Mouse (Mus musculus) cerebellum, postnatal 36 days (tissue): ENCODE results near the gene Psd.

Source experiments
- DNase-seq, 2 experiments: peaks; one replicate each; pipeline ENCODE4 v3.0.0; 2021 to 2022; ENCODE audit warnings: mixed read lengths in 2 of 2

The Psd gene

GRCm38 (mm10) chr19:46338331-46338936 lies 11.5 kb upstream of the Psd start, which contains the start of gene Cuedc2:
Gene Cuedc2 (minus strand): TSS chr19:46338702.
- peak; percentile 98 to 100 for DNase-seq

- DNase-seq: no peak
Measured at GRCm38 (mm10) chr19:46337719-46338330, 10.9 kb upstream of the Psd start.

- peak; percentile 73 to 74 for DNase-seq
Measured at GRCm38 (mm10) chr19:46333906-46334305, 7.0 kb upstream of the Psd start.

DNA sequence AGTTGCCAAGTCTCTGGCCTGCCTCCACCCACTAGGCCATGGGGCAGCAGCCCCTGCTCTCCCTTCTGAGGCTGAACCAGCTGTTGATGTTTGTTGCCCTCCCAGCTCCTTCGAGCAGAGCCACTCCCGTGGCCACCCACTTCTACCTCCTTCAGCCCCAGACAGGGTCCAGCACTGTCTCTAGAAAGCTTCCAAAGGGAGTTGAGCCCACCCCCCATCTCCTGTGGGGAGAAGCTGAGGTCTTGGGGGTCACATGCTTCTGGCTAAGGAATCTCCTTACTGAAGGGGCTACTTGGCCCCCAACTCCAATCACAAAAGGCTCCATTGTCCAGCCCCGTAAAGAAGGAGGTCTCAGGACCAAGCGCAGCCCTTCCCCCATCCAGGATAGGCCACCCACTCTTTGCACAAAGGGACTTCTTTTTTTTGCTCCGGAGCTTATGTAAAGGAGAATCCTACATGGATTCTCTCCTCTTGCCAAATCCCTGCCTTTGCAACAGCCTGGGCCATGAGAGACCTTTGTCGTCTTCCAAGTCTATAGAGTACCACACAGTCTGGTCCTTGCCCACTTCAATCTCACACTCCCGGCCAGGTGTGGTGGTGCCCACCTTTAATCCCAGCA lies 5.9 kb upstream of the Psd start:
- DNase-seq: no peak

- DNase-seq: no peak
Measured at GRCm38 (mm10) chr19:46331936-46332335, 5.0 kb upstream of the Psd start.

DNA sequence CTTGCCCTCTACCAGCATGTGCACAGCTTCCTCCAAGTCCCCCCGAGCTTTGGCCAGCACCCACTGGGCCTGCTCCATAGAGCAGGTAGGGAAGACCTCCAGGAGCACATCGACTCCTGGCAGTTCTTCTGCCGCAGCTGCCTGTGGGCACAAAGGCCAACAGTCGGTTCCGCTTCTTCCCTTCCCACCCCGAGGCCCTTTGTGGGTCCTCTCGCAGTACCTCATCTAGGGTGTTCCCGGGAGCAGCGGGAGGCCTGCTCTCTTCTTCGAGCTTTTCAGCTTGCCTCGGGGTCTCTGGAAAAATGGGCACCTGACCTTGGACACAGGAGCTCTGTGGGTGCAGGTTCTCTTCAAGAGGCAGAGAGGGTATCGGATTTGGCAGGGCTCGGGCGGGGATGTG lies 4.4 kb upstream of the Psd start:
- no peak for DNase-seq

- DNase-seq: no peak
Measured at GRCm38 (mm10) chr19:46330696-46331095, 3.7 kb upstream of the Psd start.

GRCm38 (mm10) chr19:46329951-46330350 lies 3.0 kb upstream of the Psd start:
- peak; percentile 86 to 88 for DNase-seq

DNA sequence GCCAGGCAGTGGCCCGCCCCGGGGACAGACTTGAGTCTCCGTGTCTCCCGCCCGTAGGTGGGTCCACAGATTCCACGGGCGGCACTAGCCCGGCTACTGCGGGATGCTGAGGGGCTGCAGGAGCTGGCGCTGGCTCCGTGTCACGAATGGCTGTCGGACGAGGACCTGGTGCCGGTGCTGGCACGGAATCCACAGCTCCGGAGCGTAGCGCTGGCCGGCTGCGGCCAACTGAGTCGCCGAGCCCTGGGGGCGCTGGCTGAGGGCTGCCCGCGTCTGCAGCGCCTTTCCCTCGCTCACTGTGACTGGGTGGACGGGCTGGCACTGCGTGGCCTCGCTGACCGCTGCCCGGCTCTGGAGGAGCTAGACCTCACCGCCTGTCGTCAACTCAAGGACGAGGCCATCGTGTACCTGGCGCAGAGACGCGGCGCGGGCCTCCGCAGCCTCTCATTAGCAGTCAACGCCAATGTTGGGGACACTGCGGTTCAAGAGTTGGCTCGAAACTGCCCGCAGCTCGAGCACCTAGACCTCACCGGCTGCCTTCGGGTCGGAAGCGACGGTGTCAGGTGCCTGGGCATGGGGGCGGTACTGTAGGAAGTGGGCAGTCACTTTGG lies 2.2 kb upstream of the Psd start:
- peak in 1 of 2 experiments; percentile 53 for DNase-seq

DNA sequence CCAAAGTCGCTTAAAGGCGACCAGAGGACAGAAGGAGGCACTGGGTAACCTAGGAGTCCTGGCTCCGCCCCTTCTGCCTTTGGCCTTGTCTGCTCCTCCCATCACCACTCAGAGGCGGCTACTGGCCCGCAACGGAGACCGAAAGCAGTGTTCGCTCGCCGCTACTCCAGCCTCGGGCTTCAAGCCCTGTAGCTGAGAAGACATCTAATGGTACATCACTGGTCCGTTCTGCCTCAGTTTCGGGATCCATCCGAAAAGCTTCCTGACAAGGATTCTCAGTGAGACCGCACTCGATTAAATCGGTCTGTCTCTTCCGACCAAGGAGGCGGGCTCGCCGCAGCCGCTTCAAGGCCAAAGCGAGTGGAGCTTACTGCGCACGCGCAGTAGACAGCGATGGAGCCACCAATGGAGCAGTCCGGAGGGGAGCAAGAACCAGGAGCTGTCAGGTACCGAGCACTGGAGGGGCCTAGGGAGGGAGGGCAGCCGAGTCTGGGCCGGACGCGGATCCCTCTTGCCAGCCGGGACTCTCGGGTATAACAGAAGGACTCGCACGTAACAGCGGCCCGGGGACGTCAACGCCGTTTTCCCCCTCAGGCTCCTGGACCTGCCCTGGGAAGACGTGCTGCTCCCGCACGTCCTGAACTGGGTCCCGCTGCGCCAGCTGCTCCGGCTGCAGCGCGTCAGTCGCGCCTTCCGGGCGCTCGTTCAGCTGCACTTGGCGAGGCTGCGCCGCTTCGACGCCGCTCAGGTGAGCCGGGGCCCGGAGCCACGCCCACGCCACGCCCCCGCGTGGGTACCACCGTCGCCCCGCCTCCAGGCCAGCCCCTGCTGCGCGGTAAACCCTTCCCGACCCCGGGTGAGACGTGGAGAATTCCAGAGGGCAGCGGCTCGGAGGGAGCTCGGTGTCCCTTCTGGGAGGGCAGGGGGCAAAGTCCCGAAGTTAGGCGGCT lies 1.4 kb upstream of the Psd start, which contains the start of gene Fbxl15:
Fbxl15 (plus strand) TSS at position 104 of the 950 bp plus-strand sequence.
- peak; percentile 93 to 95 for DNase-seq

- DNase-seq: peak in 1 of 2 experiments; percentile 43
Measured at GRCm38 (mm10) chr19:46327531-46328064, 642 bp upstream of the Psd start.

DNA sequence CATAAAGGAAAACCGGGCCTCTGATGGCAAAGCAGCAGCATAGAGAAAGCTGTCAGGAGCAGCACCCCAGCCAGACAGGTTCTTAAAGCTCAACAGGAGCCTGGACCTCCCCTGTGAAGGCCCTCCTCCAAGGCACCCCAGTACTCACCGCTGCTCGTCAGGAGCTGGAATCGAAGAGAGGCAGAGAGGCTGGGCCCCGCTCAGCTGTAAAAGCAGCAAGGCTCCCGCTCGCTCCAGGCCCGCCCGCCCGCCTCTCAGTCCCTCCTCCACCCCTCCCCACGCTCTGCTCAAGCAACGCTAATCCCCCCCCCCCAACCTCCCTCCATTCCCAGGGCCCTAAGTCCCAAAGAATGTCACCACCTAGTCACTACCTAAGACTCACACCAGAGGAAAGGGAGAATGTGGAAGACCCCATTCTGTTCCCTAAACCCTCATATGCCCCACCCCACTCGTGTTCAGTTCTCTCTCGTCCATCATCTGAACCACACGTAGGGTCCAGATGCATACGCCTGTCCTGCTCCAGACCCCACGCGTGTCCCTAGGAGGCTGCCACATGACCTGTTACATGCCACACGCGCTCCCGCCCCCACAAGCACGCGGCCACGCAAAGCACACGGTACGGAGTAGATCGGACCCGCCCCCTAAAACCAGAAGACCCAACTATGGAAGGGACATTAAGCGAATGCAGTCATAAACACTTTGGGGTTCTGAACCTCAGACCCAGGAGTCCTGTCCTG lies 769 bp downstream of the Psd start:
- peak; percentile 56 to 65 for DNase-seq

- no peak for DNase-seq
Measured at GRCm38 (mm10) chr19:46324918-46325317, 2.0 kb downstream of the Psd start.

DNA sequence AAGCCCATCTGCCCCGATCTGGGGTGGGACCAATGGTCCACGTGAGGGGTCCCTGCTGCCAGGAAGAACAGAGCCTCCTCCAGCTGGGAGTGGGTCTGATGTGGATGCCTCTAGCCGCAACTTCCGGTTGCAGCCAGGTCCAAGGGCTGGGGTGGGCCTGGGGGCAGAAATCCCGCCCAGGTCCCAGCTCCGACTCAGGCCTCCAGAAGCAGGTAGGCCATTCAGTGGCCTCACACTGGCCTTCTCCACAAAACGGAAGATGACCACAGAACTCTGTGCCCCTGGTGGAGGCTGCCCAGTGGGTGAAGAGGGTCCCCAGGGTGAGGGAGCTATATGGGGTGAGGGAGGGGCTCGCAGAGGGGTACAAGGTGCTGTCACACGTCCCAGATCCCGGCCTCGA lies 2.6 kb downstream of the Psd start:
- no peak for DNase-seq

- no peak for DNase-seq
Measured at GRCm38 (mm10) chr19:46323716-46324115, 3.2 kb downstream of the Psd start.

DNA sequence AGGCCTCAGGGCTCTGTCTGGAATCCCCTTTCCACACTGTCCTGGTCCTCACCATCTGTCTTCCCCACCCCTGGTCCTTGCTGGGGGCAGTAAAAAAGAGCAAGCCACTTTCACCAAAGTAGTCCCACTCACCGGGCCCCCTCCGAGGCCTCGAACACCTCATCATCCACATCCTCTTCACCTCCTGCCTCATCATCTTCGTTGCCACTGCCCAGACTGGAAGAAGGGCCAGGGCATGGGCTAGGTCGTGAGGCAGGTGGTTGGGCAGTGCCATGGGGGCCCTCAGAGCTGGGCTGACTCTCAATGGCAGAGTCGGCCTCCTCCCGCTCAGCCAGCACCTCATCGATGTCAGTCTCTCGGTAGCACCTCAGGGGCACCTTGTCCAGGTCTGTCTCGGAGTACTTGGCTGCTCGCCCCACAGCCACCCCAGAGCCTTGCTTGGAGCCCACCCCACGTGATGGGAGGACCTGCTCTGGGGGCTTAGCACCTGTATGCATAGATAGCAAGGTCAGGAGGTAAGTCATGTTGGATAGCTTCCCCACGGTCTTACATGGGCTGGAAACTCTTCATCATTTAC lies 3.9 kb downstream of the Psd start:
- DNase-seq: peak in 1 of 2 experiments; percentile 16

DNA sequence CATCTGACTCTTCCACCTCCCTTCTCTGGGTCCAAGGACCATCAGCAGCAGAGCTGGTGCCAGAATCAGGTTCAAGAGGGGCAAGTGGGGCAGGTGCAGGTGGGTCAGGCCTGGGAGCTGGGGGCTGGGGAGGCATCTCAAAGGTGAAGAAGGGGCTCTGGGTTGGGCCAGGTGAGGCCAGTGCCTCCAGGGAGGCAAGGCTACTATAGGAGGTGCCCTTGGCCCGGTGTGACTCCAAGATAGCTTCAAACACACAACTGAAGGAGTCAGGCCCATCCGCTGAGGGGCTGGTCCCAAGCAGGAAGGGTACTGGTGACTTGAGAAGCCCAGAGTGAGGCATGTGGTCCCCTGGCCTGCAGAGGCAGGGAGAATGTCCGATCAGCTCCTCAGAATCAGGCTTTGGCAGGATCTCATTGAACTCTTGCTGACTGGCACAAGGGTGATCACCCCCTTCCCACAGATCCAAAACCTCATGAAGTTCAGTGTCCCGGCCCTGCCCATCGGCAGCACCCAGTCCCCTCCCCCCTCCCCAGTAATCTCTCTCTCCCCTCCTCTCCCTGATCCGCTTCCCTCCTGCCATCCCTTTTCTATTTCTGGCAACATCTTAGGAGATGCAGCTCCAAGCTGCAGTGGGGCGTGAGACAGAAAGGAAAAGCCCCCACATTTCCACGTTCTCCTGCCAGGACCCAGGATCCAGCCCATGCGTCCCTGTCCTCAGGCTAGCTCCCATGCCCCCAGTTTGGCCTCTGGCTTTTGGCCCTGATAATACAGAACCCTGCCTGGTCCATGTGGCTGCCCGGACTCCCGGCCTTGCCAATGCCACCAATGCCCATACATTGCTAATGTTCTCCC lies 4.6 kb downstream of the Psd start:
- DNase-seq: peak in 1 of 2 experiments; percentile 23

DNA sequence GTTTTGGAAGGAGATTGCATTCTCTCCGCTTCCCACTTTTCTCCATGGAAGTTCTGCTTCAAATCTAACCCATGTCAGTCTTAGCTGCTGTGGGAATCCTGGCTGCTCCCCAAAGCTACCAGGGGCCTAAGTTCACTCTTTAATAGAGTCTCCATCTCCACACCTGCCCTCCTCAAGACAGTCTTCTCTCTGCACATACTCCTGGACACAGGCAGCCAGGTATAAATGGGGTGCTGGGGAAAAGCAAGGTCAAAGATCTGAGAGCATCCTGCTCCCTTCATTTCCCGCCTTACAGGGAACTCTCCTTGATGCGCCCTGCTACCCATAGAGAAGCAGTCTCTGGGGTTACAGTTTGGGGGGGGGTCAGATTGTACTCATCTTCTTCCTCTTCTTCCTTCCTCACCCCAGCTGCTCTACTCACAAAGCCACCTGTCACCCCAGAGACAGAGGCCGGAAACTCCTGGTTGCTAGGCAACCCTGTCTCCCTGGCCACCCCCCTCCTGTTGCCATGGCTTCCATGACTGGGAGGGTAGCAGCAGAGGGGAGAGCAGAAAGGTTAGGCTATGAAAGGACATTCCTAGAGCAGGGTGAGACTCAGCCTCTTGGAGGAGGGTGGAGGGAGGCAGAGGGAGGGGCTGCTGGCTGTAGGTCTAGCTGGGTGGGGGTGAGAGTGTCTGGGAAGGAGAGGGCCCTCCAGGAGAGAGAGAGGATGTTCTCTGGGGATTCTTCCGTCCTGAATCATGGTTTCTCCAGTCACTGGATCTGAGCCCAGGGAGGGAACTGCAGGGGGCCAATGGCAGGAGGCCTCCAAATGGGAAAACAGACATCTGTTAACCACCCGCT lies 5.6 kb downstream of the Psd start:
- DNase-seq: peak; percentile 80 to 81
